Mouse (Mus musculus) liver, embryonic 11.5 days (tissue): ENCODE data around the gene Nek4. TPM values are rescaled to one million over a fixed set of nuclear protein-coding genes. Genes with fewer than 3 reads are reported as not detected.

Experiments used
- ATAC-seq: fragments of 200-750 bp; cut with Nextera tagmentation; replicated peaks from 2 replicates; pipeline ENCODE4 v1.8.0; 2017; ENCODE audit warnings: moderate number of reproducible peaks, mild to moderate bottlenecking, moderate TSS enrichment, moderate library complexity; ENCODE audit not compliant: low FRiP score
- DNase-seq: peaks from one replicate; pipeline ENCODE4 v3.0.0-alpha.2; 2017; ENCODE audit warnings: low spot score
- H3K27ac ChIP-seq: fragments of 300-500 bp; sonication (generic); 2 replicates; pipeline ENCODE4 v1.5.1; 2014; ENCODE audit warnings: mild to moderate bottlenecking, low read depth, low read length, control low read depth
- H3K27me3 ChIP-seq: fragments of 300-500 bp; sonication (generic); replicated peaks from 2 replicates; pipeline ENCODE4 v1.6.1; 2014; ENCODE audit warnings: low read length, mixed read lengths; ENCODE audit not compliant: control insufficient read depth, insufficient read depth
- H3K36me3 ChIP-seq: fragments of 300-500 bp; sonication (generic); 2 replicates; pipeline ENCODE4 v1.6.1; 2014; ENCODE audit warnings: mild to moderate bottlenecking, low read length, moderate library complexity, mixed read lengths; ENCODE audit not compliant: control insufficient read depth, insufficient read depth
- H3K4me1 ChIP-seq: fragments of 300-500 bp; sonication (generic); replicated peaks from 2 replicates; pipeline ENCODE4 v1.6.1; 2014; ENCODE audit warnings: low read length, mixed read lengths; ENCODE audit not compliant: control insufficient read depth, insufficient read depth
- H3K4me2 ChIP-seq: fragments of 300-500 bp; sonication (generic); 2 replicates; pipeline ENCODE4 v1.6.1; 2014; ENCODE audit warnings: mild to moderate bottlenecking, control low read depth, moderate library complexity
- H3K4me3 ChIP-seq: fragments of 300-500 bp; sonication (generic); 2 replicates; pipeline ENCODE4 v1.5.1; 2014; ENCODE audit warnings: low read depth, low read length, control low read depth
- H3K9ac ChIP-seq: fragments of 300-500 bp; sonication (generic); 2 replicates; pipeline ENCODE4 v1.6.1; 2014; ENCODE audit warnings: low read depth, low read length, control low read depth
- H3K9me3 ChIP-seq: fragments of 300-500 bp; sonication (generic); 2 replicates; pipeline ENCODE4 v1.6.1; 2016; ENCODE audit warnings: low read length, inconsistent platforms, mixed read lengths; ENCODE audit not compliant: control insufficient read depth
- WGBS: fragments of 180-500 bp; shearing (Covaris S2); extraction: QIAGEN DNeasy Blood & Tissue Kit; methylation state at CpG from one replicate; pipeline ENCODE4 v1.1.7; 2014; 5-methylcytosine and 5-hydroxymethylcytosine counted together
- polyA plus RNA-seq: library from polyadenylated mRNA; unstranded; fragments of >200 nt; fragmentation: Nextera tagmentation; extraction: Ambion mirVana; gene quantifications from 2 replicates; pipeline ENCODE4 v1.2.1, GENCODE M21; 2014

Nek4 gene
- polyA plus RNA-seq, 1 experiment from 2014 or later = 14.3 TPM

- Histone ChIP-seq H3K4me2 (no peak overlapping the region), H3K9ac (no peak overlapping the region), H3K27ac (peak overlapping the region; percentile 71), H3K4me3 (no peak overlapping the region), H3K4me1 (no peaks in the 10 kb centered on the region), H3K9me3 (no peaks in the 10 kb centered on the region), H3K27me3 (no peaks in the 10 kb centered on the region), H3K36me3 (no peaks in the 10 kb centered on the region)
- DNase-seq (peak; percentile 60), ATAC-seq (peak; percentile 11; the same call in 1 of the 2 replicates)
- 55% methylated on average over 11 of the region's 11 CpGs for WGBS
Observed at GRCm38 (mm10) chr14:30943860-30944674, 7.1 kb upstream of the Nek4 start.

GRCm38 (mm10) chr14:30944745-30945144, 6.4 kb upstream of the Nek4 start:
- DNase-seq = peak; percentile 41
- peak overlapping the region; percentile 71 for H3K27ac ChIP-seq
- no peak overlapping the region for H3K9ac ChIP-seq
- H3K36me3 ChIP-seq = no peaks in the 10 kb centered on the region
- H3K4me1 ChIP-seq = no peaks in the 10 kb centered on the region
- H3K4me2 ChIP-seq = no peak overlapping the region
- WGBS = 72% methylated on average over 2 of the region's 2 CpGs
- ATAC-seq = peak; percentile 73; the same call in 1 of the 2 replicates
- no peaks in the 10 kb centered on the region for H3K27me3 ChIP-seq
- no peaks in the 10 kb centered on the region for H3K9me3 ChIP-seq
- H3K4me3 ChIP-seq = no peak overlapping the region

GRCm38 (mm10) chr14:30949986-30950385, 1.2 kb upstream of the Nek4 start:
- WGBS = 89% methylated on average over 10 of the region's 10 CpGs
- no peak for ATAC-seq
- Histone ChIP-seq H3K4me3 (no peak overlapping the region), H3K36me3 (no peaks in the 10 kb centered on the region), H3K27ac (no peak overlapping the region), H3K9ac (no peak overlapping the region), H3K27me3 (no peaks in the 10 kb centered on the region), H3K4me1 (peaks cover 3% of the 10 kb centered on the region; the same call in 1 of the 2 replicates), H3K9me3 (no peaks in the 10 kb centered on the region), H3K4me2 (no peak overlapping the region)
- no peak for DNase-seq

GRCm38 (mm10) chr14:30958517-30958916, 7.3 kb downstream of the Nek4 start:
- peaks cover 6% of the 10 kb centered on the region; the same call in 1 of the 2 replicates for H3K36me3 ChIP-seq
- WGBS = 61% methylated on average over 2 of the region's 2 CpGs
- ATAC-seq = no peak
- no peak overlapping the region for H3K4me3 ChIP-seq
- DNase-seq = no peak
- H3K27ac ChIP-seq = no peak overlapping the region
- no peaks in the 10 kb centered on the region for H3K27me3 ChIP-seq
- no peak overlapping the region for H3K9ac ChIP-seq
- H3K4me1 ChIP-seq = no peaks in the 10 kb centered on the region
- H3K9me3 ChIP-seq = no peaks in the 10 kb centered on the region
- no peak overlapping the region for H3K4me2 ChIP-seq

- WGBS = 81% methylated on average over 4 of the region's 4 CpGs
- no peaks in the 10 kb centered on the region for H3K27me3 ChIP-seq
- H3K4me3 ChIP-seq = no peak overlapping the region
- no peaks in the 10 kb centered on the region for H3K4me1 ChIP-seq
- no peak overlapping the region for H3K27ac ChIP-seq
- ATAC-seq = no peak
- no peak overlapping the region for H3K4me2 ChIP-seq
- no peaks in the 10 kb centered on the region for H3K9me3 ChIP-seq
- no peak overlapping the region for H3K9ac ChIP-seq
- DNase-seq = no peak
- peaks cover 6% of the 10 kb centered on the region; the same call in 1 of the 2 replicates for H3K36me3 ChIP-seq
Observed at GRCm38 (mm10) chr14:30959031-30959430, 7.9 kb downstream of the Nek4 start.

- no peak for DNase-seq
- no peak for ATAC-seq
- no peak overlapping the region for H3K27ac ChIP-seq
- peaks cover 6% of the 10 kb centered on the region; the same call in 1 of the 2 replicates for H3K36me3 ChIP-seq
- no peak overlapping the region for H3K4me3 ChIP-seq
- 100% methylated on average over 1 of the region's 1 CpGs for WGBS
- no peaks in the 10 kb centered on the region for H3K4me1 ChIP-seq
- H3K27me3 ChIP-seq = no peaks in the 10 kb centered on the region
- H3K9me3 ChIP-seq = no peaks in the 10 kb centered on the region
- H3K9ac ChIP-seq = no peak overlapping the region
- no peak overlapping the region for H3K4me2 ChIP-seq
Observed at GRCm38 (mm10) chr14:30960366-30960765, 9.2 kb downstream of the Nek4 start.

GRCm38 (mm10) chr14:30974204-30974603, 23.0 kb downstream of the Nek4 start:
- Histone ChIP-seq H3K27me3 (no peaks in the 10 kb centered on the region), H3K4me3 (no peak overlapping the region), H3K36me3 (no peaks in the 10 kb centered on the region; the same call in 1 of the 2 replicates), H3K4me2 (no peak overlapping the region), H3K9me3 (no peaks in the 10 kb centered on the region), H3K27ac (no peak overlapping the region), H3K9ac (no peak overlapping the region), H3K4me1 (no peaks in the 10 kb centered on the region)
- WGBS = 77% methylated on average over 6 of the region's 6 CpGs
- no peak for ATAC-seq
- DNase-seq = no peak

GRCm38 (mm10) chr14:30976222-30976621, 25.0 kb downstream of the Nek4 start:
- no peak overlapping the region; the same call in 1 of the 2 replicates for H3K27ac ChIP-seq
- H3K4me1 ChIP-seq = no peaks in the 10 kb centered on the region
- no peaks in the 10 kb centered on the region for H3K9me3 ChIP-seq
- H3K27me3 ChIP-seq = no peaks in the 10 kb centered on the region
- no peak overlapping the region for H3K4me2 ChIP-seq
- ATAC-seq (no peak), DNase-seq (no peak)
- H3K36me3 ChIP-seq = no peaks in the 10 kb centered on the region; the same call in 1 of the 2 replicates
- H3K4me3 ChIP-seq = no peak overlapping the region
- H3K9ac ChIP-seq = no peak overlapping the region
- 67% methylated on average over 3 of the region's 3 CpGs for WGBS

- Histone ChIP-seq H3K27ac (no peak overlapping the region), H3K27me3 (no peaks in the 10 kb centered on the region), H3K4me1 (no peaks in the 10 kb centered on the region), H3K36me3 (peaks cover 2% of the 10 kb centered on the region; the same call in 1 of the 2 replicates), H3K4me2 (no peak overlapping the region), H3K4me3 (no peak overlapping the region), H3K9me3 (no peaks in the 10 kb centered on the region), H3K9ac (no peak overlapping the region)
- DNase-seq (no peak), ATAC-seq (no peak)
Observed at GRCm38 (mm10) chr14:30996417-30996816, 45.2 kb downstream of the Nek4 start.
